Mouse (Mus musculus) heart, adult 2 months (tissue): ENCODE data around the gene Rab12. TPM values are rescaled to one million over a fixed set of nuclear protein-coding genes. Genes with fewer than 3 reads are reported as not detected.

ENCODE experiments used
- DNase-seq, 2 experiments: peaks; one replicate each; pipeline ENCODE4 v3.0.0; 2021
- H3K27ac ChIP-seq: fragments of 200-600 bp; 2 replicates; pipeline ENCODE4 v1.8.1; 2022
- H3K27me3 ChIP-seq: fragments of 200-500 bp; 2 replicates; pipeline ENCODE4 v1.6.1; 2012; ENCODE audit warnings: mild to moderate bottlenecking, low read length, inconsistent platforms, mixed read lengths; ENCODE audit not compliant: control insufficient read depth, insufficient read depth
- H3K36me3 ChIP-seq: fragments of 200-500 bp; 2 replicates; pipeline ENCODE4 v1.6.1; 2012; ENCODE audit warnings: low read length, inconsistent platforms; ENCODE audit not compliant: control insufficient read depth, insufficient read depth
- H3K4me1 ChIP-seq: fragments of 200-500 bp; 2 replicates; pipeline ENCODE4 v1.6.1; 2011; ENCODE audit warnings: low read length; ENCODE audit not compliant: control insufficient read depth, insufficient read depth
- H3K4me3 ChIP-seq: fragments of 200-600 bp; 2 replicates; pipeline ENCODE4 v1.8.1; 2022
- H3K79me2 ChIP-seq: fragments of 200-500 bp; replicated peaks from 2 replicates; pipeline ENCODE4 v1.6.1; 2012; ENCODE audit warnings: mild to moderate bottlenecking, inconsistent platforms, low read length, moderate library complexity, mixed read lengths; ENCODE audit not compliant: control insufficient read depth, insufficient read depth
- H3K9ac ChIP-seq: fragments of 200-500 bp; 2 replicates; pipeline ENCODE4 v1.6.1; 2012; ENCODE audit warnings: low read depth, mild to moderate bottlenecking, control low read depth, inconsistent platforms, low read length, mixed read lengths
- CTCF ChIP-seq: fragments of 200-600 bp; IDR thresholded peaks from 2 replicates; pipeline ENCODE4 v1.8.1; 2022; ENCODE audit warnings: antibody characterized with exemption, mild to moderate bottlenecking, moderate library complexity
- EP300 ChIP-seq: fragments of 200-500 bp; IDR thresholded peaks from 2 replicates; pipeline ENCODE4 v1.6.1; 2011; ENCODE audit warnings: low read depth, low read length, control low read depth; ENCODE audit not compliant: insufficient read depth
- POLR2A ChIP-seq: fragments of 200-500 bp; IDR thresholded peaks from 2 replicates; pipeline ENCODE4 v1.6.1; 2011; ENCODE audit warnings: mild to moderate bottlenecking, low read depth, low read length, control low read depth; ENCODE audit not compliant: insufficient read depth
- WGBS: fragments of 180-500 bp; shearing (Covaris S2); methylation state at CpG from one replicate; pipeline ENCODE4 v1.1.7; 2018; 5-methylcytosine and 5-hydroxymethylcytosine counted together
- intact Hi-C: fragments of 180-260 bp; cut with DNase I; formaldehyde crosslinking; loops from one replicate; pipeline ENCODE4 v1.15.1; 2025
- polyA plus RNA-seq: library from polyadenylated mRNA; depleted of rRNA; stranded (reverse); fragments of >200 nt; gene quantifications from 2 replicates; pipeline ENCODE4 v1.2.3, GENCODE M21; 2012
- total RNA-seq, 2 experiments: library from RNA; stranded (reverse); gene quantifications; 2 replicates each; pipeline ENCODE4 v1.2.3; 2021

Rab12 gene
- total and polyA plus RNA-seq, 3 experiments: 79.7 to 238 (median 206) TPM

GRCm38 (mm10) chr17:66504964-66505363, 14.6 kb downstream of the Rab12 start:
- H3K79me2 ChIP-seq: no peaks in the 10 kb centered on the region; the same call in 1 of the 2 replicates
- WGBS: 61% methylated on average over 8 of the region's 8 CpGs
- no peaks in the 10 kb centered on the region for H3K27me3 ChIP-seq
- peak in 1 of 2 experiments; percentile 28 for DNase-seq
- TF ChIP-seq EP300 (0 out of 2 replicates have a peak, but pooled peaks have one; percentile 8), POLR2A (no peak)
- peaks cover 21% of the 10 kb centered on the region for H3K36me3 ChIP-seq
- H3K27ac ChIP-seq: peak overlapping the region; percentile 64
- intact Hi-C loops: no loop called here
- H3K9ac ChIP-seq: no peak overlapping the region
- peaks cover 12% of the 10 kb centered on the region for H3K4me1 ChIP-seq
- no peak overlapping the region for H3K4me3 ChIP-seq

- peaks cover 10% of the 10 kb centered on the region for H3K4me1 ChIP-seq
- no peaks in the 10 kb centered on the region; the same call in 1 of the 2 replicates for H3K79me2 ChIP-seq
- peak in 1 of 2 experiments; percentile 34 for DNase-seq
- 62% methylated on average over 2 of the region's 2 CpGs for WGBS
- intact Hi-C loops: no loop called here
- TF ChIP-seq POLR2A: no peak
- 0 out of 2 replicates have a peak, but pooled peaks have one; percentile 16 for TF ChIP-seq EP300
- no peak for TF ChIP-seq CTCF
- H3K4me3 ChIP-seq: no peak overlapping the region
- H3K9ac ChIP-seq: no peak overlapping the region
- peaks cover 21% of the 10 kb centered on the region for H3K36me3 ChIP-seq
- no peaks in the 10 kb centered on the region for H3K27me3 ChIP-seq
- peak overlapping the region; percentile 64 for H3K27ac ChIP-seq
Measured at GRCm38 (mm10) chr17:66504248-66504647, 15.3 kb downstream of the Rab12 start.

- H3K4me1 ChIP-seq: peaks cover 10% of the 10 kb centered on the region
- peak; percentile 31 to 43 for DNase-seq
- no peaks in the 10 kb centered on the region; the same call in 1 of the 2 replicates for H3K79me2 ChIP-seq
- no peak overlapping the region for H3K4me3 ChIP-seq
- no peaks in the 10 kb centered on the region for H3K27me3 ChIP-seq
- intact Hi-C loops: no loop called here
- no peak for TF ChIP-seq POLR2A
- no peak for TF ChIP-seq CTCF
- no peak for TF ChIP-seq EP300
- peak overlapping the region; percentile 64 for H3K27ac ChIP-seq
- WGBS: 61% methylated on average over 9 of the region's 9 CpGs
- peaks cover 21% of the 10 kb centered on the region for H3K36me3 ChIP-seq
- no peak overlapping the region for H3K9ac ChIP-seq
Measured at GRCm38 (mm10) chr17:66503466-66503865, 16.1 kb downstream of the Rab12 start.

GRCm38 (mm10) chr17:66502865-66503264, 16.7 kb downstream of the Rab12 start:
- TF ChIP-seq CTCF: no peak
- no peak for TF ChIP-seq POLR2A
- TF ChIP-seq EP300: no peak
- Histone ChIP-seq H3K27ac (no peak overlapping the region; the same call in 1 of the 2 replicates), H3K79me2 (no peaks in the 10 kb centered on the region; the same call in 1 of the 2 replicates), H3K36me3 (peaks cover 21% of the 10 kb centered on the region), H3K9ac (no peak overlapping the region), H3K27me3 (no peaks in the 10 kb centered on the region), H3K4me1 (peaks cover 10% of the 10 kb centered on the region), H3K4me3 (no peak overlapping the region)
- intact Hi-C loops: no loop called here
- 69% methylated on average over 6 of the region's 6 CpGs for WGBS
- DNase-seq: no peak

GRCm38 (mm10) chr17:66498598-66498997, 20.9 kb downstream of the Rab12 start:
- intact Hi-C loops: no loop called here
- Histone ChIP-seq H3K9ac (no peak overlapping the region), H3K79me2 (no peaks in the 10 kb centered on the region), H3K4me3 (no peak overlapping the region), H3K27me3 (no peaks in the 10 kb centered on the region), H3K4me1 (no peaks in the 10 kb centered on the region; the same call in 1 of the 2 replicates), H3K36me3 (peaks cover 2% of the 10 kb centered on the region; the same call in 1 of the 2 replicates), H3K27ac (no peak overlapping the region)
- 97% methylated on average over 14 of the region's 14 CpGs for WGBS
- TF ChIP-seq POLR2A (no peak), EP300 (no peak), CTCF (no peak)
- no peak for DNase-seq

GRCm38 (mm10) chr17:66496589-66496988, 22.9 kb downstream of the Rab12 start:
- no peaks in the 10 kb centered on the region; the same call in 1 of the 2 replicates for H3K36me3 ChIP-seq
- DNase-seq: no peak
- TF ChIP-seq EP300 (no peak), POLR2A (no peak), CTCF (no peak)
- no peak overlapping the region for H3K4me3 ChIP-seq
- 94% methylated on average over 9 of the region's 9 CpGs for WGBS
- H3K27ac ChIP-seq: no peak overlapping the region
- intact Hi-C loops: no loop called here
- no peak overlapping the region for H3K9ac ChIP-seq
- H3K4me1 ChIP-seq: no peaks in the 10 kb centered on the region
- no peaks in the 10 kb centered on the region for H3K27me3 ChIP-seq
- H3K79me2 ChIP-seq: no peaks in the 10 kb centered on the region
